In genomic region chr11:96774536-96774935, GRCm38 (mm10) we compare ENCODE assay signal across 15 mouse cellular contexts. TPM values are rescaled to one million over a fixed set of nuclear protein-coding genes. Genes with fewer than 3 reads are reported as not detected.
DNase-seq lines count a peak whose midpoint lies in the region; ATAC-seq and TF ChIP-seq lines count a peak whose summit lies in the region.
"Had no signal": no experiment of that assay in that cellular context is flagged by ENCODE, and none has a peak within 500 bp of the region (broad histone marks: within the 10 kb centered on the region; RNA-seq: fewer than 3 reads in every experiment).

No protein-coding gene starts in this region.

- peak overlapping the region; percentile 88 for H3K4me2 ChIP-seq in hindbrain, embryonic 14.5 days (replicated peaks)
- H3K4me2 ChIP-seq: lung, embryonic 15.5 days had no signal

- H3K4me1 ChIP-seq in hindbrain, embryonic 14.5 days (replicated peaks; ENCODE audit: control insufficient read depth, insufficient read depth, low read length), result peaks cover 24% of the 10 kb centered on the region
- H3K4me1 ChIP-seq in hindbrain, embryonic 10.5 days (replicated peaks), result peaks cover 12% of the 10 kb centered on the region
- peaks cover 78% of the 10 kb centered on the region for H3K4me1 ChIP-seq in E14TG2a.4 (replicated peaks; ENCODE audit: low read depth, low read length)

- WGBS in hindbrain, embryonic 14.5 days, result 81% methylated on average over 3 of the region's 3 CpGs
- WGBS in hindbrain, embryonic 10.5 days, result 86% methylated on average over 3 of the region's 3 CpGs

- H3K9me3 ChIP-seq in hindbrain, embryonic 14.5 days (ENCODE audit: control insufficient read depth, low read length), result no peaks in the 10 kb centered on the region
- H3K9me3 ChIP-seq in hindbrain, embryonic 10.5 days, result no peaks in the 10 kb centered on the region
- H3K9me3 ChIP-seq in E14TG2a.4 (ENCODE audit: low read length), result no peaks in the 10 kb centered on the region
- H3K9me3 ChIP-seq: lung, embryonic 15.5 days had no signal

- DNase-seq in hindbrain, embryonic 14.5 days (ENCODE audit: low spot score), result peak; percentile 49
- no peak for DNase-seq in hindbrain, embryonic 10.5 days (ENCODE audit: low spot score)
- DNase-seq in lung, postnatal 36 days, result peak; percentile 42
- no peak for DNase-seq in lung, postnatal 10 days
- DNase-seq in induced T-regulatory cell, adult 2 months (ENCODE audit: low read depth), result peak; percentile 62
- no peak for DNase-seq in retina, embryonic 14.5 days (ENCODE audit: low spot score)
- DNase-seq in cerebellum, adult 11 months, result no peak
- DNase-seq: adrenal gland, postnatal 14 days; cerebellum, adult 8-10 months; gastrocnemius, postnatal 36 days; kidney, postnatal 25 days; thymus, postnatal 4 days had no signal

- no peaks in the 10 kb centered on the region for H3K27me3 ChIP-seq in hindbrain, embryonic 14.5 days (ENCODE audit: control insufficient read depth, insufficient read depth, low read length)
- no peaks in the 10 kb centered on the region for H3K27me3 ChIP-seq in hindbrain, embryonic 10.5 days (ENCODE audit: insufficient read depth, poor library complexity, severe bottlenecking)
- H3K27me3 ChIP-seq in E14TG2a.4 (ENCODE audit: insufficient read depth, low read length), result no peaks in the 10 kb centered on the region
- H3K27me3 ChIP-seq: lung, embryonic 15.5 days had no signal

- peak; percentile 16 for TF ChIP-seq CTCF in E14TG2a.4 (conservative IDR thresholded peaks at IDR 0.05; ENCODE audit: low read length)

- peak overlapping the region; percentile 67; the same call in 1 of the 2 replicates for H3K4me3 ChIP-seq in hindbrain, embryonic 14.5 days (replicated peaks; ENCODE audit: low read length)
- H3K4me3 ChIP-seq in hindbrain, embryonic 10.5 days, result no peak overlapping the region
- 0 out of 2 replicates have a peak overlapping the region, but pooled peaks have one; percentile 3 for H3K4me3 ChIP-seq in E14TG2a.4 (replicated peaks; ENCODE audit: low read length)
- H3K4me3 ChIP-seq: lung, embryonic 15.5 days had no signal

- no peak for ATAC-seq in hindbrain, embryonic 14.5 days (ENCODE audit: low FRiP score)
- ATAC-seq: forebrain, embryonic 16.5 days had no signal

- peak overlapping the region; percentile 87 for H3K27ac ChIP-seq in hindbrain, embryonic 14.5 days
- H3K27ac ChIP-seq in hindbrain, embryonic 10.5 days, result no peak overlapping the region
- H3K27ac ChIP-seq: lung, embryonic 15.5 days had no signal

- H3K36me3 ChIP-seq in hindbrain, embryonic 14.5 days (replicated peaks; ENCODE audit: control insufficient read depth, insufficient read depth), result peaks cover 41% of the 10 kb centered on the region
- H3K36me3 ChIP-seq in hindbrain, embryonic 10.5 days, result peaks cover 50% of the 10 kb centered on the region
- peaks cover 63% of the 10 kb centered on the region for H3K36me3 ChIP-seq in E14TG2a.4 (ENCODE audit: insufficient read depth, low read length)

- peak overlapping the region; percentile 40; the same call in 1 of the 2 replicates for H3K9ac ChIP-seq in hindbrain, embryonic 14.5 days
- H3K9ac ChIP-seq: lung, embryonic 15.5 days had no signal

RNA-seq across cellular contexts. Expression of gene Snx11, which starts 2.8 kb away (rescaled TPM):
- 37.9 and 42.5 TPM in 2 replicates for polyA plus RNA-seq in hindbrain, embryonic 14.5 days (2014; fragmentation: Nextera tagmentation; extraction: Ambion mirVana)
- 28.0 and 30.4 TPM in 2 replicates for polyA plus RNA-seq in hindbrain, embryonic 10.5 days (2016; fragmentation: Nextera tagmentation; extraction: Ambion mirVana)

RNA-seq across cellular contexts. Expression of gene Cbx1, which starts 14.4 kb away (rescaled TPM):
- 52.5 and 57.7 TPM in 2 replicates for polyA plus RNA-seq in hindbrain, embryonic 14.5 days (2014; fragmentation: Nextera tagmentation; extraction: Ambion mirVana)
- polyA plus RNA-seq in hindbrain, embryonic 10.5 days (2016; fragmentation: Nextera tagmentation; extraction: Ambion mirVana), result 158 and 198 TPM in 2 replicates

RNA-seq across cellular contexts. Expression of gene Nfe2l1, which starts 55.2 kb away (rescaled TPM):
- 49.3 and 54.7 TPM in 2 replicates for polyA plus RNA-seq in hindbrain, embryonic 14.5 days (2014; fragmentation: Nextera tagmentation; extraction: Ambion mirVana)
- polyA plus RNA-seq in hindbrain, embryonic 10.5 days (2016; fragmentation: Nextera tagmentation; extraction: Ambion mirVana), result 65.7 and 71.8 TPM in 2 replicates

Comparison
In these comparisons a context has a peak if more than half of its experiments do, and no peak if none do; other contexts are left out.
1. DNase-seq: peak in hindbrain, embryonic 14.5 days (single experiment), lung, postnatal 36 days (single experiment) and induced T-regulatory cell, adult 2 months (single experiment); none in hindbrain, embryonic 10.5 days (single experiment), lung, postnatal 10 days (single experiment), retina, embryonic 14.5 days (single experiment) and cerebellum, adult 11 months (single experiment).